Mouse (Mus musculus) cortical plate, adult 2 months (tissue): ENCODE results near the gene Elf5.

ENCODE experiments used
- CTCF ChIP-seq: fragments of 200-500 bp; IDR thresholded peaks from 2 replicates; pipeline ENCODE4 v1.5.1; 2011; ENCODE audit warnings: mild to moderate bottlenecking, control low read depth, low read length; ENCODE audit not compliant: insufficient read depth; ENCODE audit errors: extremely low read depth
- POLR2A ChIP-seq: fragments of 200-500 bp; IDR thresholded peaks from 2 replicates; pipeline ENCODE4 v1.6.1; 2011; ENCODE audit warnings: mild to moderate bottlenecking, low read length, control low read depth; ENCODE audit not compliant: insufficient read depth; ENCODE audit errors: extremely low read depth

- TF ChIP-seq CTCF (no peak), POLR2A (no peak)
Observed at GRCm38 (mm10) chr2:103415774-103416173, 4.3 kb downstream of the Elf5 start.
